Mouse (Mus musculus) heart, postnatal 25 days (tissue): Measurements from ENCODE around the gene Avil. TPM values are rescaled to one million over a fixed set of nuclear protein-coding genes. Genes with fewer than 3 reads are reported as not detected.

Experiments used
- DNase-seq: peaks from one replicate; pipeline ENCODE4 v3.0.0; 2022; ENCODE audit warnings: low spot score
- intact Hi-C: fragments of 180-260 bp; cut with DNase I; formaldehyde crosslinking; loops from one replicate; pipeline ENCODE4 v1.15.1; 2025
- total RNA-seq, 2 experiments: library from RNA; stranded (reverse); gene quantifications; 2 replicates each; pipeline ENCODE4 v1.2.3; 2021

Avil gene
- total RNA-seq, 2 experiments from 2014 or later = 0.14 to 0.39 TPM

- no peak for DNase-seq
- intact Hi-C loops = no loop called here
These were observed 2.8 kb downstream of the Avil start for GRCm38 (mm10) chr10:127003334-127003733.

DNA sequence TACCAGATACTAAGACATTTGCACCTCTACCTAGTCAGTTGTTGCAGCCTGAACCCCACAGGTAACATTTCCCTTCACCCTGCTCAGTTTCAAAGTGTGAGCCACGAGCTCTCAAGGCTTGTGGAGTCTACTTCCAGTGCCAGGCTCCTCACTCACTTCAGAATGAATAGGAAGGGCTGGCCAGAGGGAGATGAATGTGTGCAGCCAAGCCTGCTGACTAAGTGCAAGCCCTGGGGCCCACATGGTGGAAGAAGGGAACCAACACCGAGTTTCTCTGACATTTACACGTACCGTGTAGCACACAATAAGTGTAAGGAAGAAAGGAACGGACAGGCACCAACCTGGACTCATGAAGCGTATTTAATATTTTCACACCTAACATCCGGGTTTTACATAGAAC is 3.3 kb downstream of the Avil start:
- intact Hi-C loops = no loop called here
- DNase-seq = no peak

- intact Hi-C loops = no loop called here
- no peak for DNase-seq
These were observed 16.0 kb downstream of the Avil start for GRCm38 (mm10) chr10:127016488-127016887.

DNA sequence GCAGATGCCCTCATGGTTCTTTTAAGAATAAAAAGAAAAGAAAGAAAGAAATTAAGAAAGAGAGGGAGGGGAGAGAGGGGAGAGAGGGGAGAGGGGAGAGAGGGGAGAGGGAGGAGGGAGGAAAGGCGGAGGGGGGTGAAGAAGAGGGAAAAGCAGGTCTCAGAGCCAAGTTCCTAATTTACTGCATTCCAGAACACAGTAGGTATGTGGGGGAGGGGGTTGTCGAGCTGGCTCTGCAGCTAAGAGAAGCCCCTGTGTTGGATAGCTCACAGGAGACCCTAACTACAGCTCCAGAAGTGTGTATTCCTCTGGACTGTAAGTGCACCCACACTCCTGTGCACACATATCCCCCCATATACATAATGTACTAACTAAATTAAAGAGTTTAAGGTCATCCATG is 16.6 kb downstream of the Avil start:
- DNase-seq = no peak
- intact Hi-C loops = no loop called here

- intact Hi-C loops = no loop called here
- no peak for DNase-seq
These were observed 17.9 kb downstream of the Avil start for GRCm38 (mm10) chr10:127018422-127018821.

DNA sequence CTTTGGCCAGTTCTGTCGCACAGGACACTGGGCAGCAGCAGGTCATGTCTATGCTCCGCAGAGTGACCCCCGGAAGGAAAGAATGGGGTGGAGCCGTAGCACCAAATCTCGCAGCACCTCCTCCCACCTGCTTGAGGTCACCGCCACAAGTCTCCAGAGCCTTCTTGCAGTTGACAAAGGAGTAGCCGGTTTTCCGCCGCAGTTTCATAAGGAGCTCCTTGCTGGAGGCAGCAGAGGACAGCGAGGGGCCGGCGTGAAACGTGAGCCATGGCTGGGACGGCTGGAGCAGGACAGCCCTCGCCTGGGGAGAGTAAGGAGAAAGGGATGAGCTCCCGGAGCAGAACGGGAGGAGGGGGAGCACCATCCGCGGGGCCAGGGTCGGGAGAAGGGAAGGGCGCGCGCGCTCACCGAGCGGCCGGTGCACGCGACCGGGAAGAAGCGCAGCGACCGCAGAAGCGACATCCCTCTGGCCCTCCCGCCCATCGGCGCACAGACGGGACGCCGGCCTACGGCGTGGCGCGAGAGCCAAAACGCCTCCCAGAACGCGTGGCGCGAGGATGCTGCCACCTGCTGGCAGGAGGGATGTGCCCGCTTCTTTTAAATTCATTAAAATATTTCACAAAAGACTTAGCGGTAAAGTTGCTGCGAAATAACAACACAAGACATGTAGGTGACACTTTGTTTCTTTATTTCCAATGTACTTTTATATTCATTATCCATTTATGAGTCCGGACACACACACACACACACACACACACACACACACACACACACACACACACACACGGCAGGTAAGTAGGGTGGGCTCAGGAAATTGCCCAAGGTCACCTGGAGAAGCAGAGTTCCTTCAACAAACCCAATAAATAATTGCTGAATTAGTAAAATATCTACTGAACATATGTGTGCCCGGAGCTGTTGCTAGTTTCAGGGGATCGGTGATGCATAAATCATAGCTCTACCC is 30.1 kb downstream of the Avil start, which contains the start of gene Tsfm:
Gene Tsfm, minus strand, starts transcription at position 505 of the 961 bp plus-strand sequence.
- peak; percentile 76 for DNase-seq
- intact Hi-C loops = loop anchor here (1.0 to 2.0 kb wide), 2 partner anchors 40 to 111 kb away; no protein-coding TSS in a partner anchor

- intact Hi-C loops = no loop called here
- no peak for DNase-seq
These were observed 32.8 kb downstream of the Avil start for GRCm38 (mm10) chr10:127033301-127033741.

DNA sequence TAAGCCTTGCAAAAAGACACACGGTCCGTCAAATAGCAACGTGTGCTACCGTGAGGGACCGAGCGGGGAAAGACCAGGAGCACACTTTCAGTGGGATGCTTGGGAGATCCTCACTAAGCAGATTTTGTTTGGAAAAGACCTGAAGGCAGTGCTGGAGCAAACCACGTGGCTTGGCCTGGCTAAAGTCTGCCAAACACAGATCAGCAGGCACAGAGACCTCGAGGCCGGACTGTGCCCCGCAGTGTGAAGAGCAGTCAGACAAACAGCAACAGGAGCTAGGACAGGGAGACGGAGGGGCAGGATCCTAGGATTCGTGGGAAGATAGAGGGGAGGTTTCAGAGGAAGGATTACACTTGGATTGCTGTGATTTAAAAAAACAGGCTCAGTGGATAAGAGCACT is 35.8 kb downstream of the Avil start:
- intact Hi-C loops = no loop called here

DNA sequence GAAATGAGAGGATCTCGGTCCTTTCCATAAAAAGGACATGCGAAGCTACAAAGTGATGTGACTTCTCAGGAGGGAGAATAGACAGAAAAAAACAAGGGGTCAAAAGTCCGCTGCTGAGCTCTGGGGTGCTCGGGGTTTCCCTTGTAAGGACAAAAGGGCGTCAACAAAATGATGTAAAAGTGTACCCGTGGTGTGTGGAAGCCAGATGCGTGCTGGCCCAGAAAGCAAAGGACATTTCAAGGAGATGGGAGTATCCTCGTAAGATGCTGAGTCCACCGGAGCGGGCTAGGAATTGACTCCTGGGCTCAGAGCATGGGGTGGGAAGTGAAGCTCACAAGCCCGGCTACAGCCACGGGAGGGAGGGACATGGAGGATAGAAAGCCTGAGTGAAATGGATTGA is 37.1 kb downstream of the Avil start:
- intact Hi-C loops = no loop called here
- no peak for DNase-seq

More for the DNA sequence above, 35.8 kb downstream of the Avil start:
- no peak for DNase-seq

DNA sequence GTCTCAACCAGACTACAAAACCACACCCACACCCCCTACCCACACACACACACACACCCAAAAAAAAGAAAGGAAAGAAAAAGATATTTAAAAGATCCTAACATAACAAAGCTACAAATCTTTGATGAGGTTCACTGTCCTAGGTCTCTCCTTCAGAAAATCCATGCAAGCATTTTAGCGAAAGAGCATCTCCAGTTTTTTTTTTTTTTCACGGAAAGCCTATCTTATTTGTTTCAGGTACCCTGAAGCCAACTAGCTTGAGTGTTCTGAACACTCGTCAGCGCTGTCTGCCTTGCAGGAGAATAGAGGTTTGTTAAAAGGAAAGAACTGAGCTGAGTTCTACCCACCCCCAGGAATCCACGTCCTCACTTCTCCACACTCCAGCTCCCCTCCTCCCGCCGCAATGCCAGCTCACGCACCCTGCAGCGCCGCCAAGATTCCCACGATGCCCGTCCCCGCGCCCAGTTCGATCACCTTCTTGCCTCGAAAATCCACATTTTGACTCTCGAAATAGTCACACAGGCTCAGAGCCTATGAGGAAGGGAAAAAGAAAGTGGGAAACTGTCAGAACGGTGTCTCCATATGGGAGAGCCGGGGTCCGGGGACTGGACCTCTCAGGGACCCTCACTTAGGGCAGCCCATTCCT is 40.2 kb downstream of the Avil start:
- no peak for DNase-seq
- intact Hi-C loops = no loop called here

DNA sequence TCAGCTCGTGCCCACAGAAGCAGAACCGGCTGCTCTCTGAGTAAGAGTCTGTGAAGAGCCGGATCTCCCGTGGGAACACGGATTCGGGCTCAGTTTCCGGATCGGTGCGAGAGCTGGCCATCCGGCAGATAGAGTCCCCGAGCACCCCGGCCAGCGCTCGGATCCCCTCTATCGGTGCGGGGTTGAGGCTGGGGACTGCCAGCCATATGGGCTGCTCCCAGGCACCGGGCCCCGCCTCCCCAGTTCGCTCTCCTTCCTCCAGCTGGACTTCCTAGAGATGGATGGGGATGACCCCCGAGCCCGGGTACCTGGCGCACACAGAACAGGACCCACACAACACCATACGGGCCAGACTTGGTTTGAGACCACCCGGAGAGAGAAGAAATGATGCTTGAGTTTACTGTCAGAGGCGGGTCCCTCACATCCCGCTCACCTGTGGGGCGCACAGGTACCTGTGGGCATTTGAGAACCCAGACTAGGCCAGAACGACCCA is 40.8 kb downstream of the Avil start, which contains the start of the genes Mettl1 and Eef1akmt3:
Gene Mettl1, plus strand, starts transcription at position 141 of the 493 bp plus-strand sequence.
Gene Eef1akmt3, minus strand, starts transcription at position 240 of the 493 bp plus-strand sequence.
- intact Hi-C loops = no loop called here
- no peak for DNase-seq

DNA sequence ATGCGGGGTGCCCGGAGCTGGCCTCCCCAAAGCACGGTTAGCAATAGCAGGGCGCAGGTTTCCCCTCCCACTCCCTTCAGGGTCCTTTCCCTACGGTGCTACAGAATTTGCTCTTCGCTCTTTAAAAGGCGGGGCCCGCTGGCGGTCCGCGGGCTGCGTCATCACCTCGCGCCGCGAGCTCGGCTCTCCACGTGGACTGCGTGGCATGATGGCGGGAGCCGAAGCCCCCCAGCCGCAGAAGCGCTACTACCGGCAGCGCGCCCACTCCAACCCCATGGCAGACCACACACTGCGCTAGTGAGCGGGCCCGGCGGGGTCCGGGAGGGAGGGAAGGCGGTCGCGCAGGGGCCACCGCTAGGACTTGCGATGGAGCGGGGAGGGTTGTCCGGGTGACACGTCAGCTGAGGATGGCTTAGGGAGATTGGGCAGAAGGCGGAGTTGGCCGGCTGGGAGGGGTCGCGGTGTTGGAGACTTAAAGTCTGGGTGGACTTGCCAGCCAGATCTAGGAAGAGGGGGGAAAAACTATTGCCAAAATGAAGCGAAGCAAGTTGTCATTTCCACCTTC is 41.3 kb downstream of the Avil start:
- intact Hi-C loops = no loop called here
- peak; percentile 72 for DNase-seq

DNA sequence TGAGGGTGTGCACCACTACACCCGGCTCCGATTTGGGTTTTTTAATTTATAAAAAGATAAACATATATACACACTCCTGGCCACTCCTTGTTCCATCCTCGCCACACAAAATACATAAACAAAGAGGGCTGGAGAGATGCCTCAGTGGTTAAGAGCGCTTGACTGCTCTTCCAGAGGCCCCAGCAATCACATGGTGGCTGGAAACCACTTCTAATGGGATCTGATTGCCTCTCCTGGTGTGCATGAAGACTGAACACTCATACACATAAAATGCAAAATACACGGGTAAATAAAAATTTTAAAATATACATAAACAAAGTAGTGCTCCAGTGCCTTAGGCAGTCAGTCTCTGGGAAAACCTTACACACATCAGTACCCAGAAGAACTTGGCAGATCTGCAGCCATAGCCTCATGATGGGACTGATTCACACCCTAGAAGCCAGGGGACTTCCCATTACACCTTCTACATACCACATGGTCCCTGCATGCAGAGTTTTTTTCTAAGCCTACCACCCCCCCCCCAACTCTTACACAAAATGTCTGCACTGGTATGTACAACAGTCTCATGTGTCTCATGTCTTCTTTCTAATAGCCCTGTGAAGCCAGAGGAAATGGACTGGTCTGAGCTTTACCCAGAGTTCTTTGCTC is 42.1 kb downstream of the Avil start:
- intact Hi-C loops = no loop called here
- no peak for DNase-seq

GRCm38 (mm10) chr10:127043187-127043586 is 42.7 kb downstream of the Avil start:
- intact Hi-C loops = no loop called here
- no peak for DNase-seq

DNA sequence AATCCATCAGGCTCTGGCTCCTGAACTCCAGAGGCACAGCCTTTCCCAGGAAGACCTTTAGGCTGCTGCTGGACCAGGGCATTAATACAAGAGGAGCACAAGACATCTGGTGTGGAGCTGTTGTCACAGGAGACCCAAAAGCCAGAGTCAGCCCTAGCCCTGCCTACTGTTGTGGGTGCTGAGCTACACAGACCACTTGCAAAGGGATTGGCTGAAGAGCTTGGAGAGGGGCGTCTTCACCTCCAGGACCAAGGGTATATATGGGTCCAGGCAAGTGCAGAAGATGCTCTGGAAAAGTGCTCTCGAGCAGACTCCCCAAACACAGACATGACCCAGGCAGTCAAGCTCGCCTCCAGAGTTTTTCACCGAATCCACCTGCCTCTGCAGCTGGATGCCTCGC is 47.4 kb downstream of the Avil start, which contains the start of gene Cyp27b1:
Gene Cyp27b1, plus strand, starts transcription at position 297 of the 400 bp plus-strand sequence.
- intact Hi-C loops = no loop called here

DNA sequence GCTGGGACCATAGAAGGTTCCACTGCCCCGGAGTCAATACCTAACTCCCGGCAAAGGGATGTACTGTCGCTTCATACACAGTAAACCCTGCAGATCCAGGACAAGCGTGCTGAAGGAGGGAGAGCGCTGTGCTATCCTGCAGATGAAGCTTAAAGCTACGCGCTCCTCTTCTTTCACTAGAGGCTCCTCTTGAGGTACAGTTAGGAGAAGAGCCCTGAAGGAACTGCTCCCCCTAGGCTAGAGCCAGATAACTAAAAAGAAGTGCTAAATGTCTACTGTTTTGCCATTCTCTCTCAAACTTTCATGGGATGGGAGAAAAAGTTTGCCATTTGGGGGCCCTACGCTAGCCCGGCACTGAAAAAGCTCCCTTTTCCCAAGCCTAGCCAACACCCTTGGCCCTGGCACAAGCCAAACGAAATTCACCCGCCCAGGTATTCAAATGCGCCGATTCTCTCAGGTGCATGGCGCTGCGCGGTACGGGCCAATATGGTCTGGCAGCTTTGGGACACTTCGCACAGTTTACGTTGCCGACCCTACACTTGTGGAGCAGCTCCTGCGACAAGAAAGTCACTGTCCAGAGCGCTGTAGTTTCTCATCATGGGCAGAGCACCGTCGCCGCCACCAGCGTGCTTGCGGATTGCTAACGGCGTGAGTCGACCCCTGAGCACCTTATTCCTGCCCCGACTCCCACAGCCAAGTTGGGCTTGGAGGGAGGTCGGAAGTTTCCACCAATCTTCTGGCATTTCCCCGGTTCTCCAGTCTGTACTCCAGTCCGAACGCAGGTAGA is 48.3 kb downstream of the Avil start:
- intact Hi-C loops = no loop called here

More for the DNA sequence above, 47.4 kb downstream of the Avil start, which contains the start of gene Cyp27b1:
- DNase-seq = no peak

DNA sequence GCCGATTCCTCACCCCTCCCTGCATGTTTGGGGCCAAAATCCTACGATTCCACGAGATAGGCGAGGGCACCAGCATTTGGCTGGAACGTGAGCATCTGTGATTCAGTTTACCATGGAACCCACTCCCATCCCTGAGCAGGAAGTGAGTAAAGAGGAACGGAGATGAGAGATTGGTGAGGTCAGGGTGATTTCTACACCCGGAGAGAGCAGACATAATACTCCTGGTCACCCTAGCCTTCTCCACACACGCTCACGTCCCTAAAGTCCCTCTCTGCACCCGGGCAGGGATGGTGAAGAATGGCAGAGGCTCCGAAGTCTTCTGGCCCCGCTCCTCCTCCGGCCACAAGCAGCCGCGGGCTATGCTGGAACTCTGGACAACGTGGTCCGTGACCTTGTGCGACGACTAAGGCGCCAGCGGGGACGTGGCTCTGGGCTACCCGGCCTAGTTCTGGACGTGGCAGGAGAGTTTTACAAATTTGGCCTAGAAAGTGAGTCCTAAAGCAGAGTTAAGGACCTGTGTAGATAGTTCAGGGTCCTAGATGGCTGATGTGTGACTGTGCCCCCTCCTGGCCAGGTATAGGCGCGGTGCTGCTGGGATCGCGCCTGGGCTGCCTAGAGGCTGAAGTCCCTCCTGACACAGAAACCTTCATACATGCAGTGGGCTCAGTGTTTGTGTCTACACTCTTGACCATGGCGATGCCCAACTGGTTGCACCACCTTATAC is 49.0 kb downstream of the Avil start:
- intact Hi-C loops = no loop called here
- DNase-seq = no peak

More for the DNA sequence above, 48.3 kb downstream of the Avil start:
- no peak for DNase-seq

GRCm38 (mm10) chr10:127050119-127050474 is 49.6 kb downstream of the Avil start:
- intact Hi-C loops = no loop called here

More at GRCm38 (mm10) chr10:127050119-127050474, 49.6 kb downstream of the Avil start:
- no peak for DNase-seq
